Mouse (Mus musculus) 416B (cell line): ENCODE results near the gene Spatc1l.

Experiments used
- DNase-seq: peaks from one replicate; pipeline ENCODE4 v3.0.0; 2011; ENCODE audit warnings: low read depth

Gene Spatc1l

GRCm38 (mm10) chr10:76602690-76603089 is 40.6 kb downstream of the Spatc1l start:
- DNase-seq, result no peak

- no peak for DNase-seq
Measured at GRCm38 (mm10) chr10:76612473-76612872, 50.4 kb downstream of the Spatc1l start.
